Mouse (Mus musculus) limb, embryonic 11.5 days (tissue): Measurements from ENCODE around the gene Mia. TPM values are rescaled to one million over a fixed set of nuclear protein-coding genes. Genes with fewer than 3 reads are reported as not detected.
A peak's percentile ranks its signal among the peaks of the same experiment; 100 is the strongest.

Source experiments
- ATAC-seq: fragments of 200-750 bp; cut with Nextera tagmentation; 2 replicates; pipeline ENCODE4 v1.8.0; 2017; ENCODE audit warnings: low read depth; ENCODE audit not compliant: insufficient number of reproducible peaks, low FRiP score, low TSS enrichment
- DNase-seq: peaks from one replicate; pipeline ENCODE4 v3.0.0-alpha.2; 2015; ENCODE audit warnings: low spot score
- H3K27ac ChIP-seq: fragments of 300-500 bp; sonication (generic); replicated peaks from 2 replicates; pipeline ENCODE4 v1.5.1; 2014; ENCODE audit warnings: low read depth, mild to moderate bottlenecking, low read length
- H3K27me3 ChIP-seq: fragments of 300-500 bp; sonication (generic); 2 replicates; pipeline ENCODE4 v1.6.1; 2014; ENCODE audit warnings: mild to moderate bottlenecking, low read length, mixed read lengths; ENCODE audit not compliant: control insufficient read depth, insufficient read depth
- H3K36me3 ChIP-seq: fragments of 300-500 bp; sonication (generic); 2 replicates; pipeline ENCODE4 v1.6.1; 2014; ENCODE audit warnings: mild to moderate bottlenecking, low read length, moderate library complexity, mixed read lengths; ENCODE audit not compliant: control insufficient read depth, insufficient read depth
- H3K4me1 ChIP-seq: fragments of 300-500 bp; sonication (generic); 2 replicates; pipeline ENCODE4 v1.6.1; 2014; ENCODE audit warnings: low read length, mixed read lengths; ENCODE audit not compliant: control insufficient read depth, insufficient read depth
- H3K4me2 ChIP-seq: fragments of 300-500 bp; sonication (generic); 2 replicates; pipeline ENCODE4 v1.6.1; 2014; ENCODE audit warnings: low read depth, mild to moderate bottlenecking, moderate library complexity; ENCODE audit not compliant: severe bottlenecking
- H3K4me3 ChIP-seq: fragments of 300-500 bp; sonication (generic); 2 replicates; pipeline ENCODE4 v1.5.1; 2014; ENCODE audit warnings: low read depth, low read length
- H3K9ac ChIP-seq: fragments of 300-500 bp; sonication (generic); 2 replicates; pipeline ENCODE4 v1.6.1; 2014; ENCODE audit warnings: mild to moderate bottlenecking, low read length
- H3K9me3 ChIP-seq: fragments of 300-500 bp; sonication (generic); 2 replicates; pipeline ENCODE4 v1.6.1; 2016; ENCODE audit warnings: low read length; ENCODE audit not compliant: control insufficient read depth
- WGBS: fragments of 180-500 bp; shearing (Covaris S2); extraction: QIAGEN DNeasy Blood & Tissue Kit; methylation state at CpG from one replicate; pipeline ENCODE4 v1.1.7; 2014; 5-methylcytosine and 5-hydroxymethylcytosine counted together
- polyA plus RNA-seq: library from polyadenylated mRNA; unstranded; fragments of >200 nt; fragmentation: Nextera tagmentation; extraction: Ambion mirVana; gene quantifications from 2 replicates; pipeline ENCODE4 v1.2.1, GENCODE M21; 2014

Gene Mia
- polyA plus RNA-seq, 1 experiment from 2014 or later: 8.7 TPM

- WGBS: 92% methylated on average over 5 of the region's 5 CpGs
- Histone ChIP-seq H3K9me3 (no peaks in the 10 kb centered on the region), H3K27ac (no peak overlapping the region), H3K36me3 (peaks cover 14% of the 10 kb centered on the region), H3K4me2 (no peak overlapping the region), H3K9ac (no peak overlapping the region), H3K27me3 (no peaks in the 10 kb centered on the region), H3K4me3 (no peak overlapping the region), H3K4me1 (peaks cover 26% of the 10 kb centered on the region)
- ATAC-seq (no peak), DNase-seq (no peak)
Observed at GRCm38 (mm10) chr7:27162780-27163449, 18.0 kb downstream of the Mia start.

GRCm38 (mm10) chr7:27161744-27162143, 19.2 kb downstream of the Mia start:
- WGBS: 85% methylated on average over 4 of the region's 4 CpGs
- Histone ChIP-seq H3K9me3 (no peaks in the 10 kb centered on the region), H3K36me3 (peaks cover 14% of the 10 kb centered on the region), H3K27me3 (no peaks in the 10 kb centered on the region), H3K4me2 (no peak overlapping the region), H3K4me3 (no peak overlapping the region), H3K4me1 (peaks cover 22% of the 10 kb centered on the region), H3K27ac (no peak overlapping the region), H3K9ac (no peak overlapping the region)
- ATAC-seq (no peak), DNase-seq (no peak)

- Histone ChIP-seq H3K9ac (no peak overlapping the region), H3K36me3 (peaks cover 14% of the 10 kb centered on the region)
Observed at GRCm38 (mm10) chr7:27160921-27161320, 20.0 kb downstream of the Mia start.

GRCm38 (mm10) chr7:27159882-27160281, 21.1 kb downstream of the Mia start:
- peak; percentile 82 for DNase-seq
- 22% methylated on average over 8 of the region's 8 CpGs for WGBS
- H3K9me3 ChIP-seq: no peaks in the 10 kb centered on the region
- no peaks in the 10 kb centered on the region for H3K27me3 ChIP-seq
- no peak overlapping the region for H3K27ac ChIP-seq
- no peak overlapping the region for H3K4me2 ChIP-seq
- H3K36me3 ChIP-seq: peaks cover 12% of the 10 kb centered on the region
- H3K9ac ChIP-seq: no peak overlapping the region
- H3K4me1 ChIP-seq: peaks cover 13% of the 10 kb centered on the region
- H3K4me3 ChIP-seq: no peak overlapping the region
- peak; percentile 86 for ATAC-seq

More at GRCm38 (mm10) chr7:27160921-27161320, 20.0 kb downstream of the Mia start:
- H3K27me3 ChIP-seq: no peaks in the 10 kb centered on the region
- DNase-seq: no peak
- H3K9me3 ChIP-seq: no peaks in the 10 kb centered on the region
- no peak overlapping the region for H3K4me3 ChIP-seq
- peaks cover 22% of the 10 kb centered on the region for H3K4me1 ChIP-seq
- WGBS: 90% methylated on average over 3 of the region's 3 CpGs
- H3K27ac ChIP-seq: no peak overlapping the region
- H3K4me2 ChIP-seq: no peak overlapping the region
- no peak for ATAC-seq

- H3K27ac ChIP-seq: no peak overlapping the region
- WGBS: 98% methylated on average over 6 of the region's 6 CpGs
- H3K36me3 ChIP-seq: peaks cover 8% of the 10 kb centered on the region
- H3K4me3 ChIP-seq: no peak overlapping the region
- H3K4me1 ChIP-seq: peaks cover 8% of the 10 kb centered on the region; the same call in 1 of the 2 replicates
- H3K4me2 ChIP-seq: no peak overlapping the region
- H3K9me3 ChIP-seq: no peaks in the 10 kb centered on the region
- ATAC-seq: no peak
- H3K27me3 ChIP-seq: no peaks in the 10 kb centered on the region
- DNase-seq: no peak
- H3K9ac ChIP-seq: no peak overlapping the region
Observed at GRCm38 (mm10) chr7:27159256-27159655, 21.7 kb downstream of the Mia start.

GRCm38 (mm10) chr7:27158171-27158570, 22.8 kb downstream of the Mia start:
- H3K9me3 ChIP-seq: no peaks in the 10 kb centered on the region
- H3K9ac ChIP-seq: no peak overlapping the region
- H3K36me3 ChIP-seq: peaks cover 6% of the 10 kb centered on the region
- ATAC-seq: no peak
- DNase-seq: no peak
- no peak overlapping the region for H3K4me3 ChIP-seq
- H3K4me2 ChIP-seq: no peak overlapping the region
- 95% methylated on average over 9 of the region's 9 CpGs for WGBS
- H3K27me3 ChIP-seq: no peaks in the 10 kb centered on the region
- no peak overlapping the region for H3K27ac ChIP-seq
- 0 out of 2 replicates have a peak, but pooled peaks cover 3% of the 10 kb centered on the region for H3K4me1 ChIP-seq

- Histone ChIP-seq H3K9me3 (no peaks in the 10 kb centered on the region), H3K36me3 (peaks cover 6% of the 10 kb centered on the region), H3K27ac (no peak overlapping the region), H3K4me2 (no peak overlapping the region), H3K9ac (no peak overlapping the region), H3K4me3 (no peak overlapping the region), H3K4me1 (no peaks in the 10 kb centered on the region), H3K27me3 (no peaks in the 10 kb centered on the region)
- WGBS: 79% methylated on average over 13 of the region's 13 CpGs
- ATAC-seq (no peak), DNase-seq (no peak)
Observed at GRCm38 (mm10) chr7:27156005-27156404, 25.0 kb downstream of the Mia start.

GRCm38 (mm10) chr7:27153205-27153764, 27.7 kb downstream of the Mia start, which contains the start of gene Cyp2t4:
TSS of gene Cyp2t4 (plus strand) at chr7:27153714.
- H3K9ac ChIP-seq: no peak within 1 kb of the TSS
- H3K27me3 ChIP-seq: no peaks in the 10 kb centered on the region
- no peak within 1 kb of the TSS for H3K27ac ChIP-seq
- H3K9me3 ChIP-seq: no peaks in the 10 kb centered on the region
- ATAC-seq (no peak), DNase-seq (no peak)
- no peak within 1 kb of the TSS for H3K4me3 ChIP-seq
- WGBS: 81% methylated on average over 10 of the region's 10 CpGs
- H3K36me3 ChIP-seq: peaks cover 3% of the 10 kb centered on the region
- H3K4me1 ChIP-seq: no peaks in the 10 kb centered on the region
- no peak within 1 kb of the TSS for H3K4me2 ChIP-seq
